Mouse (Mus musculus) stomach, embryonic 15.5 days (tissue): ENCODE data around the gene Pabpc1l. TPM values are rescaled to one million over a fixed set of nuclear protein-coding genes. Genes with fewer than 3 reads are reported as not detected.
A peak's percentile ranks its signal among the peaks of the same experiment; 100 is the strongest.
"Not testable (repeated sequence)": the region's sequence is repeated elsewhere in the genome, so short reads cannot be mapped to it uniquely, and the experiment has no call there.

Experiments used
- ATAC-seq: fragments of 200-750 bp; cut with Nextera tagmentation; 2 replicates; pipeline ENCODE4 v1.8.0; 2017; ENCODE audit warnings: low read depth, moderate number of reproducible peaks, moderate TSS enrichment; ENCODE audit not compliant: insufficient read depth, low FRiP score
- H3K27ac ChIP-seq: fragments of 300-500 bp; sonication (generic); 2 replicates; pipeline ENCODE4 v1.5.1; 2015; ENCODE audit warnings: mild to moderate bottlenecking, inconsistent platforms
- H3K27me3 ChIP-seq: fragments of 300-500 bp; sonication (generic); replicated peaks from 2 replicates; pipeline ENCODE4 v1.6.1; 2015; ENCODE audit warnings: inconsistent platforms
- H3K36me3 ChIP-seq: fragments of 300-500 bp; sonication (generic); 2 replicates; pipeline ENCODE4 v1.6.1; 2015; ENCODE audit warnings: inconsistent platforms
- H3K4me1 ChIP-seq: fragments of 300-500 bp; sonication (generic); 2 replicates; pipeline ENCODE4 v1.6.1; 2015; ENCODE audit warnings: inconsistent platforms
- H3K4me2 ChIP-seq: fragments of 300-500 bp; sonication (generic); 2 replicates; pipeline ENCODE4 v1.6.1; 2015; ENCODE audit warnings: mild to moderate bottlenecking, inconsistent platforms
- H3K4me3 ChIP-seq: fragments of 300-500 bp; sonication (generic); replicated peaks from 2 replicates; pipeline ENCODE4 v1.5.1; 2015; ENCODE audit warnings: inconsistent platforms
- H3K9ac ChIP-seq: fragments of 300-500 bp; sonication (generic); 2 replicates; pipeline ENCODE4 v1.6.1; 2015; ENCODE audit warnings: inconsistent platforms
- H3K9me3 ChIP-seq: fragments of 300-500 bp; sonication (generic); 2 replicates; pipeline ENCODE4 v1.6.1; 2016; ENCODE audit warnings: inconsistent platforms
- WGBS: fragments of 180-500 bp; shearing (Covaris S2); methylation state at CpG from one replicate; pipeline ENCODE4 v1.1.7; 2015; 5-methylcytosine and 5-hydroxymethylcytosine counted together
- polyA plus RNA-seq: library from polyadenylated mRNA; unstranded; fragments of >200 nt; fragmentation: Nextera tagmentation; extraction: Ambion mirVana; gene quantifications from 2 replicates; pipeline ENCODE4 v1.2.1, GENCODE M21; 2015

Gene Pabpc1l
- polyA plus RNA-seq, 1 experiment from 2014 or later = 1.3 TPM

GRCm38 (mm10) chr2:164038407-164039028 is 13.3 kb downstream of the Pabpc1l start:
- H3K27ac ChIP-seq = no peak overlapping the region
- no peaks in the 10 kb centered on the region for H3K4me1 ChIP-seq
- no peak overlapping the region for H3K4me2 ChIP-seq
- no peaks in the 10 kb centered on the region for H3K27me3 ChIP-seq
- no peak overlapping the region for H3K9ac ChIP-seq
- no peaks in the 10 kb centered on the region for H3K36me3 ChIP-seq
- 92% methylated on average over 1 of the region's 1 CpGs for WGBS
- ATAC-seq = no peak
- no peak overlapping the region for H3K4me3 ChIP-seq
- H3K9me3 ChIP-seq = no peaks in the 10 kb centered on the region

- no peaks in the 10 kb centered on the region for H3K27me3 ChIP-seq
- ATAC-seq = no peak
- no peak overlapping the region for H3K9ac ChIP-seq
- H3K4me2 ChIP-seq = no peak overlapping the region
- 84% methylated on average over 6 of the region's 6 CpGs for WGBS
- H3K9me3 ChIP-seq = no peaks in the 10 kb centered on the region
- no peak overlapping the region for H3K27ac ChIP-seq
- H3K4me3 ChIP-seq = no peak overlapping the region
- no peaks in the 10 kb centered on the region for H3K4me1 ChIP-seq
- no peaks in the 10 kb centered on the region for H3K36me3 ChIP-seq
These were observed 15.7 kb downstream of the Pabpc1l start for GRCm38 (mm10) chr2:164040949-164041348.

GRCm38 (mm10) chr2:164041523-164041922 is 16.3 kb downstream of the Pabpc1l start:
- no peak overlapping the region for H3K27ac ChIP-seq
- no peaks in the 10 kb centered on the region for H3K27me3 ChIP-seq
- H3K4me1 ChIP-seq = no peaks in the 10 kb centered on the region
- no peaks in the 10 kb centered on the region for H3K36me3 ChIP-seq
- no peak overlapping the region for H3K4me3 ChIP-seq
- no peak overlapping the region for H3K4me2 ChIP-seq
- ATAC-seq = no peak
- H3K9ac ChIP-seq = no peak overlapping the region
- 60% methylated on average over 2 of the region's 2 CpGs for WGBS
- no peaks in the 10 kb centered on the region for H3K9me3 ChIP-seq

DNA sequence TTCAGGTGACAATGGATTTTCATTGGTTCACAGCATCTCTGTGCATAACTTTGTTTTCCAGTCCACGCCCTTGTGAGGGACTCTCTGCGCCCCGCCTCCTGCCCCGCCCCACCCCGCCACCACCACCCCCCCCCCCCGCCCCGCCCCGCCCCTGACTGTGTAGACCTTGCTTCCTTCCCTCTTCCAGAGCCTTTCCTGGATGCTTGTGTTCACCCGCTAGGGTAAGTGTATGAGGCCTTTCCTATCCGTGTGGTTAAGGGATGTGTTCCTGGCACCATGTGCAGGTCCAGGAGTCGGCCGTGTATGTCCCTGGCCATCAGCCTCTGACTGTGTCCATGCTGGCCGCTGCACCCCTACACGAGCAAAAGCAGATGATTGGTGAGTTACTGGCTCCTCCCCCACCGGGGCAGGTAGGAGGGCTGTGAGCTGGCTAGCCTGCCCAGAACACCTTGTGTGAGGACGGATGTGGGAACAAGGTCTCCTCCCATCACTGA is 22.0 kb downstream of the Pabpc1l start:
- Histone ChIP-seq H3K27ac (no peak overlapping the region), H3K9ac (no peak overlapping the region), H3K4me3 (peak overlapping the region; percentile 33), H3K36me3 (peaks cover 3% of the 10 kb centered on the region; the same call in 1 of the 2 replicates), H3K4me2 (peak overlapping the region; percentile 59), H3K9me3 (no peaks in the 10 kb centered on the region), H3K4me1 (no peaks in the 10 kb centered on the region), H3K27me3 (no peaks in the 10 kb centered on the region)
- ATAC-seq = peak; percentile 90
- WGBS = 4% methylated on average over 13 of the region's 16 CpGs

DNA sequence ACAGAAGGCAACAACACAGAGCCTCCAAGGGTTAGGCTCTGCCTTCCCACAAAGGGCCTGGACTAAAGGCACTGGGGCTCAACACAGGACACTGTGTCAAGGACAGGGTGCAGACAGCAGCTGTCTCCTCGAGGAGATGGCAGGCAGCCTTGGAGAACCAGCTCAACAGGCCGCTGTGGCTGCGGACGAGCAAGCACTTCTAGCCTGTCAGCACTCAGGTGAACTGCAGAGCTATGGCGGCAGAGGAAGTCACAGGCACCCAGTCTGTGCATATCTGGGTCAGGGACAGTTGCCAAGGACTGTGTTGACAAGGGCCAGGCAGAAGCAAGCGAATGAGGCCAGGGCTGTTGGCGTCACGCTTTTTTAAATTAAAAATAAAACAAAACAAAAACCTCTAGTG is 28.5 kb downstream of the Pabpc1l start:
- ATAC-seq = no peak
- H3K27ac ChIP-seq = no peak overlapping the region
- no peak overlapping the region for H3K4me2 ChIP-seq
- H3K27me3 ChIP-seq = no peaks in the 10 kb centered on the region
- 84% methylated on average over 8 of the region's 8 CpGs for WGBS
- no peaks in the 10 kb centered on the region for H3K4me1 ChIP-seq
- H3K36me3 ChIP-seq = peaks cover 40% of the 10 kb centered on the region
- no peak overlapping the region for H3K9ac ChIP-seq
- no peaks in the 10 kb centered on the region for H3K9me3 ChIP-seq
- H3K4me3 ChIP-seq = no peak overlapping the region

DNA sequence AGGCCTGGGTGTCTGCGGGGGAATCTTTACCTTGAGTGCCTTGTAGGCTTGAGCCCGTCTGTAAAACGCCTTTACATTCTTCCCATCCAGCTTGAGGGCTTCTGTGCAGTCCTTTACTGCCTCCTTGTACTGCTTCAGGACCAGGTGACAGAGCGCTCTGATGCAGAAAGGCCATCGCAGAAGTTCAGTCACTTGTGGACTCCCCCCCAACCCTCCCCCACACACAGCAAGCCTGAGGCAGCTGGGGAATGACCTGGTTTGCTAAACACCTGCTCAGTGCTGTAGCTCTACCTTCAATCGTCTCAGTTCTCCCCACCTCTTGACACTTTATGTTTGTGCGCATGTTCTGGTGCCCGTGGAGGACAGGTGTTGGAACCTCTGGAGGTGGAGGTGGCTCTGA is 29.4 kb downstream of the Pabpc1l start:
- H3K4me1 ChIP-seq = no peaks in the 10 kb centered on the region
- H3K9me3 ChIP-seq = no peaks in the 10 kb centered on the region
- H3K9ac ChIP-seq = no peak overlapping the region
- no peak for ATAC-seq
- H3K27me3 ChIP-seq = no peaks in the 10 kb centered on the region
- no peak overlapping the region for H3K4me3 ChIP-seq
- no peak overlapping the region for H3K4me2 ChIP-seq
- H3K36me3 ChIP-seq = peaks cover 49% of the 10 kb centered on the region
- WGBS = 93% methylated on average over 8 of the region's 8 CpGs
- no peak overlapping the region for H3K27ac ChIP-seq

DNA sequence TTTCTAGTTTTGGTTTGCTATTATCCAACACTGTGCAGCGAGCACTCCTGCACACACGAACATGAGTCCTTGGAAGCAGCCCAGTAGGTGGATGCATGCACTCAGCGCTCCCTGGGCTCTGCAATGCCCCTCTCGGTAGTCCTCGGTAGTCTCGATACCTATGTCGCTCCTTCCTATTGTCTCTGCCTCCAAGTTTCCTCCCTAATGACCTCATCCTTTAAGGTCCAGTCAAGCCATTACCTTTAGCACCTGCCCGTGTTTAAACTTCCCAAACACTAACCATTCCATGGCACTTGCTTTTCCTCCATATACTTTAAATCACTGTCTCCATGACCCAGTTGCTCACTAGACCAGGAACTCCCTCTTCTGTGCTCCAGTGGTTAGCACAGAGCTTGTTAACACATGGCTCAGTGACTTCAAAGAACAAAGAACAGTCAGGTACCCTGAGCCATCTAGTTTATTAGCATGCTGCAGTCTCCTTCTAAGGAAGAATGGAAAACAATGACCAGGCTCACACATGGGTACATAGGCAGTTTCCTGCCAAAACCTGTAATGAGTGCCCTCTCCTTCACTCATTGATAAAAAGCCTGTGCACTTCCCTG is 34.5 kb downstream of the Pabpc1l start:
- Histone ChIP-seq H3K4me3 (no peak overlapping the region), H3K4me1 (no peaks in the 10 kb centered on the region), H3K9me3 (no peaks in the 10 kb centered on the region), H3K27ac (no peak overlapping the region), H3K4me2 (no peak overlapping the region), H3K9ac (no peak overlapping the region), H3K27me3 (no peaks in the 10 kb centered on the region), H3K36me3 (peaks cover 67% of the 10 kb centered on the region)
- WGBS = 87% methylated on average over 8 of the region's 8 CpGs
- no peak for ATAC-seq

GRCm38 (mm10) chr2:164070142-164070764 is 45.0 kb downstream of the Pabpc1l start, which contains the start of gene Stk4:
Stk4 (plus strand) TSS chr2:164070322.
- peak within 1 kb of the TSS; percentile 82 for H3K27ac ChIP-seq
- H3K4me2 ChIP-seq = peak within 1 kb of the TSS; percentile 90

GRCm38 (mm10) chr2:164070765-164071436 is 45.7 kb downstream of the Pabpc1l start, which contains the start of gene Tomm34:
Tomm34 (minus strand) TSS chr2:164071169.
- Histone ChIP-seq H3K4me2 (peak within 1 kb of the TSS; percentile 90), H3K4me1 (peaks cover 21% of the 10 kb centered on the region), H3K27me3 (no peaks in the 10 kb centered on the region), H3K4me3 (peak within 1 kb of the TSS; percentile 98), H3K27ac (peak within 1 kb of the TSS; percentile 82), H3K9me3 (no peaks in the 10 kb centered on the region), H3K9ac (peak within 1 kb of the TSS; percentile 87), H3K36me3 (peaks cover 4% of the 10 kb centered on the region; the same call in 1 of the 2 replicates)
- 1% methylated on average over 55 of the region's 55 CpGs for WGBS
- ATAC-seq = peak; percentile 96

More at GRCm38 (mm10) chr2:164070142-164070764, 45.0 kb downstream of the Pabpc1l start, which contains the start of gene Stk4:
- no peaks in the 10 kb centered on the region for H3K27me3 ChIP-seq
- peaks cover 5% of the 10 kb centered on the region; the same call in 1 of the 2 replicates for H3K36me3 ChIP-seq
- H3K4me3 ChIP-seq = peak within 1 kb of the TSS; percentile 98
- WGBS = under 1% methylated on average over 45 of the region's 45 CpGs
- peaks cover 19% of the 10 kb centered on the region for H3K4me1 ChIP-seq
- H3K9me3 ChIP-seq = no peaks in the 10 kb centered on the region
- peak; percentile 5; the same call in 1 of the 2 replicates for ATAC-seq
- H3K9ac ChIP-seq = peak within 1 kb of the TSS; percentile 87

DNA sequence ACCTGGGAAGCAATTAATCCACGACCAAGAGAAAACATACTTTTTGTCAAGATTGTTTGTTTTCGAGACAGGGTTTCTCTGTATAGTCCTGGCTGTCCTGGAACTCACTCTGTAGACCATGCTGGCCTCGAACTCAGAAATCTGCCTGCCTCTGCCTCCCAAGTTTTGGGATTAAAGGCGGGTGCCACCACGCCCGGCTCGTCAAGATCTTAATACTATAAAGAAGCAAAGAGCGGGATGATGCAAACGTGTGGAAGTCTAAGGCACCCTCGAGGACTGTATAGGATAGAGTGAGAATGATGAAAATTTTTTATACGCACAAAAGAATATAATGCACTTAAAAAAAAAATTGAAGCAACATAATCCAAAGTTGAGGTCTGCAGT is 46.2 kb downstream of the Pabpc1l start:
- 75% methylated on average over 11 of the region's 11 CpGs for WGBS

DNA sequence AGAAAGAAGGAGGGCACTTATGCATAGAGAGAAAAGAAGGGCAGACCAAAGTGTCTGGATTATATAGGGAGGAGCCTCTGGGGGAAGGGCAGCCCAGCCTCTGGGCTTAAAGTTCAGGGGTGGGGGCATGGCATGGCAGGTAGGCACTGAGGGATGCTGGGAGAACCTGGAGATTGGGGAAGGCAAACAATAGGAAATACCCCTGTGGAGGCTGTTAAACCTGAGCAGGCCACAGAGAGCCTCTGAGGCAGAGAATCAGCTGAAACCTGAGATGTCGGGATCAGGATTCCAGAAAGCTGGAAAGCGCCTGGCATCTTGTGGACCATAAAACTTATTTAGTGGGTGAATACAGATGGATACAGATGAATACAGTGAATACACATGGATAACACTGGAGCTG is 46.9 kb downstream of the Pabpc1l start:
- no peak overlapping the region for H3K4me3 ChIP-seq
- 75% methylated on average over 2 of the region's 2 CpGs for WGBS
- no peaks in the 10 kb centered on the region for H3K27me3 ChIP-seq
- H3K9me3 ChIP-seq = no peaks in the 10 kb centered on the region
- no peak for ATAC-seq
- H3K27ac ChIP-seq = no peak overlapping the region
- no peaks in the 10 kb centered on the region for H3K36me3 ChIP-seq
- no peak overlapping the region for H3K4me2 ChIP-seq
- H3K9ac ChIP-seq = no peak overlapping the region
- H3K4me1 ChIP-seq = peaks cover 21% of the 10 kb centered on the region

More for the DNA sequence above, 46.2 kb downstream of the Pabpc1l start:
- not testable (repeated sequence) for H3K36me3 ChIP-seq, H3K9ac ChIP-seq, ATAC-seq, H3K27me3 ChIP-seq, H3K9me3 ChIP-seq
- Histone ChIP-seq H3K4me3 (peak overlapping the region; percentile 98), H3K4me1 (peaks cover 21% of the 10 kb centered on the region), H3K4me2 (peak overlapping the region; percentile 90), H3K27ac (peak overlapping the region; percentile 82; the same call in 1 of the 2 replicates)
